Mouse (Mus musculus): ENCODE data around the gene Flt1. TPM values are rescaled to one million over a fixed set of nuclear protein-coding genes. Genes with fewer than 3 reads are reported as not detected.
A peak's percentile ranks its signal among the peaks of the same experiment; 100 is the strongest.

Flt1 gene
- polyA plus RNA-seq, 1 experiment, result 2.0 TPM

- Histone ChIP-seq H3K27ac (ENCODE audit: control insufficient read depth, insufficient read depth, low read length) (no peak overlapping the region), H3K4me3 (ENCODE audit: control insufficient read depth, insufficient read depth, low read length) (no peak overlapping the region), H3K36me3 (ENCODE audit: control insufficient read depth, insufficient read depth, low read length) (no peaks in the 10 kb centered on the region), H3K27me3 (ENCODE audit: control insufficient read depth, insufficient read depth, low read length) (peaks cover 13% of the 10 kb centered on the region), H3K4me1 (replicated peaks; ENCODE audit: control insufficient read depth, insufficient read depth, low read length) (0 out of 2 replicates have a peak, but pooled peaks cover 2% of the 10 kb centered on the region)
- no peak for TF ChIP-seq CTCF (IDR thresholded peaks at IDR 0.05; ENCODE audit: borderline replicate concordance, control insufficient read depth, extremely low read depth, insufficient read depth, low read length, poor library complexity)
- no peak for TF ChIP-seq POLR2A (IDR thresholded peaks at IDR 0.05; ENCODE audit: control insufficient read depth, extremely low read depth, insufficient read depth, low read length, poor library complexity)
- no peak for DNase-seq
- 11% methylated on average over 18 of the region's 18 CpGs for WGBS
Observed at GRCm38 (mm10) chr5:147726701-147727393, 1.0 kb upstream of the Flt1 start.

GRCm38 (mm10) chr5:147724945-147725830 is 623 bp downstream of the Flt1 start:
- H3K36me3 ChIP-seq (ENCODE audit: control insufficient read depth, insufficient read depth, low read length), result no peaks in the 10 kb centered on the region
- 0 out of 2 replicates have a peak overlapping the region, but pooled peaks have one; percentile 7 for H3K4me3 ChIP-seq (ENCODE audit: control insufficient read depth, insufficient read depth, low read length)
- TF ChIP-seq CTCF (IDR thresholded peaks at IDR 0.05; ENCODE audit: borderline replicate concordance, control insufficient read depth, extremely low read depth, insufficient read depth, low read length, poor library complexity) (no peak), POLR2A (IDR thresholded peaks at IDR 0.05; ENCODE audit: control insufficient read depth, extremely low read depth, insufficient read depth, low read length, poor library complexity) (no peak)
- H3K27me3 ChIP-seq (ENCODE audit: control insufficient read depth, insufficient read depth, low read length), result peaks cover 15% of the 10 kb centered on the region
- DNase-seq, result no peak
- 0 out of 2 replicates have a peak, but pooled peaks cover 2% of the 10 kb centered on the region for H3K4me1 ChIP-seq (replicated peaks; ENCODE audit: control insufficient read depth, insufficient read depth, low read length)
- no peak overlapping the region for H3K27ac ChIP-seq (ENCODE audit: control insufficient read depth, insufficient read depth, low read length)
- 1% methylated on average over 69 of the region's 69 CpGs for WGBS

- Histone ChIP-seq H3K27ac (ENCODE audit: control insufficient read depth, insufficient read depth, low read length) (no peak overlapping the region), H3K4me1 (replicated peaks; ENCODE audit: control insufficient read depth, insufficient read depth, low read length) (0 out of 2 replicates have a peak, but pooled peaks cover 2% of the 10 kb centered on the region), H3K27me3 (ENCODE audit: control insufficient read depth, insufficient read depth, low read length) (peaks cover 15% of the 10 kb centered on the region), H3K36me3 (ENCODE audit: control insufficient read depth, insufficient read depth, low read length) (no peaks in the 10 kb centered on the region), H3K4me3 (ENCODE audit: control insufficient read depth, insufficient read depth, low read length) (no peak overlapping the region)
- WGBS, result 5% methylated on average over 14 of the region's 14 CpGs
- no peak for TF ChIP-seq POLR2A (IDR thresholded peaks at IDR 0.05; ENCODE audit: control insufficient read depth, extremely low read depth, insufficient read depth, low read length, poor library complexity)
- DNase-seq, result no peak
Observed at GRCm38 (mm10) chr5:147724391-147724790, 1.4 kb downstream of the Flt1 start.

- peaks cover 15% of the 10 kb centered on the region for H3K27me3 ChIP-seq (ENCODE audit: control insufficient read depth, insufficient read depth, low read length)
- DNase-seq, result no peak
- no peak overlapping the region for H3K27ac ChIP-seq (ENCODE audit: control insufficient read depth, insufficient read depth, low read length)
- H3K4me3 ChIP-seq (ENCODE audit: control insufficient read depth, insufficient read depth, low read length), result no peak overlapping the region
- TF ChIP-seq CTCF (IDR thresholded peaks at IDR 0.05; ENCODE audit: borderline replicate concordance, control insufficient read depth, extremely low read depth, insufficient read depth, low read length, poor library complexity) (no peak), POLR2A (IDR thresholded peaks at IDR 0.05; ENCODE audit: control insufficient read depth, extremely low read depth, insufficient read depth, low read length, poor library complexity) (no peak)
- 0 out of 2 replicates have a peak, but pooled peaks cover 2% of the 10 kb centered on the region for H3K4me1 ChIP-seq (replicated peaks; ENCODE audit: control insufficient read depth, insufficient read depth, low read length)
- WGBS, result 32% methylated on average over 17 of the region's 17 CpGs
- H3K36me3 ChIP-seq (ENCODE audit: control insufficient read depth, insufficient read depth, low read length), result no peaks in the 10 kb centered on the region
Observed at GRCm38 (mm10) chr5:147723811-147724210, 2.0 kb downstream of the Flt1 start.

- 2% methylated on average over 8 of the region's 8 CpGs for WGBS
- TF ChIP-seq POLR2A (IDR thresholded peaks at IDR 0.05; ENCODE audit: control insufficient read depth, extremely low read depth, insufficient read depth, low read length, poor library complexity), result no peak
- no peak for TF ChIP-seq CTCF (IDR thresholded peaks at IDR 0.05; ENCODE audit: borderline replicate concordance, control insufficient read depth, extremely low read depth, insufficient read depth, low read length, poor library complexity)
- Histone ChIP-seq H3K4me3 (ENCODE audit: control insufficient read depth, insufficient read depth, low read length) (no peak overlapping the region), H3K36me3 (ENCODE audit: control insufficient read depth, insufficient read depth, low read length) (no peaks in the 10 kb centered on the region), H3K27me3 (ENCODE audit: control insufficient read depth, insufficient read depth, low read length) (peaks cover 15% of the 10 kb centered on the region), H3K27ac (ENCODE audit: control insufficient read depth, insufficient read depth, low read length) (no peak overlapping the region), H3K4me1 (replicated peaks; ENCODE audit: control insufficient read depth, insufficient read depth, low read length) (0 out of 2 replicates have a peak, but pooled peaks cover 2% of the 10 kb centered on the region)
- no peak for DNase-seq
Observed at GRCm38 (mm10) chr5:147721438-147721837, 4.4 kb downstream of the Flt1 start.

GRCm38 (mm10) chr5:147718335-147718734 is 7.5 kb downstream of the Flt1 start:
- Histone ChIP-seq H3K36me3 (ENCODE audit: control insufficient read depth, insufficient read depth, low read length) (no peaks in the 10 kb centered on the region), H3K27ac (ENCODE audit: control insufficient read depth, insufficient read depth, low read length) (no peak overlapping the region), H3K4me1 (replicated peaks; ENCODE audit: control insufficient read depth, insufficient read depth, low read length) (no peaks in the 10 kb centered on the region), H3K4me3 (ENCODE audit: control insufficient read depth, insufficient read depth, low read length) (no peak overlapping the region), H3K27me3 (ENCODE audit: control insufficient read depth, insufficient read depth, low read length) (peaks cover 6% of the 10 kb centered on the region; the same call in 1 of the 2 replicates)
- no peak for DNase-seq
- 97% methylated on average over 7 of the region's 7 CpGs for WGBS
- no peak for TF ChIP-seq CTCF (IDR thresholded peaks at IDR 0.05; ENCODE audit: borderline replicate concordance, control insufficient read depth, extremely low read depth, insufficient read depth, low read length, poor library complexity)
- no peak for TF ChIP-seq POLR2A (IDR thresholded peaks at IDR 0.05; ENCODE audit: control insufficient read depth, extremely low read depth, insufficient read depth, low read length, poor library complexity)
